Mouse (Mus musculus) forebrain, embryonic 16.5 days (tissue): ENCODE results near the gene Pafah2. TPM values are rescaled to one million over a fixed set of nuclear protein-coding genes. Genes with fewer than 3 reads are reported as not detected.
A peak's percentile ranks its signal among the peaks of the same experiment; 100 is the strongest.

Experiments used
- ATAC-seq: fragments of 200-750 bp; cut with Nextera tagmentation; 2 replicates; pipeline ENCODE4 v1.8.0; 2017; ENCODE audit warnings: mild to moderate bottlenecking, moderate library complexity
- H3K27ac ChIP-seq: fragments of 300-500 bp; sonication (generic); 2 replicates; pipeline ENCODE4 v1.5.1; 2014; ENCODE audit warnings: low read length, control low read depth
- H3K27me3 ChIP-seq: fragments of 300-500 bp; sonication (generic); replicated peaks from 2 replicates; pipeline ENCODE4 v1.6.1; 2014; ENCODE audit warnings: low read length; ENCODE audit not compliant: control insufficient read depth, insufficient read depth
- H3K36me3 ChIP-seq: fragments of 300-500 bp; sonication (generic); 2 replicates; pipeline ENCODE4 v1.6.1; 2014; ENCODE audit not compliant: control insufficient read depth, insufficient read depth
- H3K4me1 ChIP-seq: fragments of 300-500 bp; sonication (generic); replicated peaks from 2 replicates; pipeline ENCODE4 v1.6.1; 2014; ENCODE audit warnings: low read length; ENCODE audit not compliant: control insufficient read depth, insufficient read depth
- H3K4me2 ChIP-seq: fragments of 300-500 bp; sonication (generic); 2 replicates; pipeline ENCODE4 v1.6.1; 2014; ENCODE audit warnings: mild to moderate bottlenecking, low read length, control low read depth
- H3K4me3 ChIP-seq: fragments of 300-500 bp; sonication (generic); replicated peaks from 2 replicates; pipeline ENCODE4 v1.5.1; 2014; ENCODE audit warnings: mild to moderate bottlenecking, low read length, control low read depth
- H3K9ac ChIP-seq: fragments of 300-500 bp; sonication (generic); replicated peaks from 2 replicates; pipeline ENCODE4 v1.6.1; 2014; ENCODE audit warnings: low read depth, low read length, control low read depth
- H3K9me3 ChIP-seq: fragments of 300-500 bp; sonication (generic); 2 replicates; pipeline ENCODE4 v1.6.1; 2016; ENCODE audit warnings: low read length; ENCODE audit not compliant: control insufficient read depth
- WGBS: fragments of 180-500 bp; shearing (Covaris S2); extraction: QIAGEN DNeasy Blood & Tissue Kit; methylation state at CpG from one replicate; pipeline ENCODE4 v1.1.7; 2014; 5-methylcytosine and 5-hydroxymethylcytosine counted together
- polyA plus RNA-seq: library from polyadenylated mRNA; unstranded; fragments of >200 nt; fragmentation: Nextera tagmentation; extraction: Ambion mirVana; gene quantifications from 2 replicates; pipeline ENCODE4 v1.2.1, GENCODE M21; 2015

The Pafah2 gene
- polyA plus RNA-seq, 1 experiment from 2014 or later: 9.3 TPM

- H3K4me1 ChIP-seq: 0 out of 2 replicates have a peak, but pooled peaks cover 3% of the 10 kb centered on the region
- no peaks in the 10 kb centered on the region for H3K36me3 ChIP-seq
- no peaks in the 10 kb centered on the region for H3K9me3 ChIP-seq
- ATAC-seq: no peak
- H3K9ac ChIP-seq: no peak overlapping the region
- H3K27me3 ChIP-seq: no peaks in the 10 kb centered on the region
- H3K27ac ChIP-seq: no peak overlapping the region
- H3K4me2 ChIP-seq: no peak overlapping the region
- no peak overlapping the region for H3K4me3 ChIP-seq
- WGBS: 10% methylated on average over 5 of the region's 5 CpGs
Measured at GRCm38 (mm10) chr4:134388397-134388796, 7.7 kb upstream of the Pafah2 start.

- Histone ChIP-seq H3K4me1 (peaks cover 9% of the 10 kb centered on the region; the same call in 1 of the 2 replicates), H3K36me3 (no peaks in the 10 kb centered on the region), H3K4me2 (no peak overlapping the region), H3K9ac (no peak overlapping the region), H3K4me3 (no peak overlapping the region), H3K27ac (no peak overlapping the region), H3K9me3 (no peaks in the 10 kb centered on the region), H3K27me3 (no peaks in the 10 kb centered on the region)
- WGBS: 86% methylated on average over 1 of the region's 1 CpGs
- no peak for ATAC-seq
Measured at GRCm38 (mm10) chr4:134391636-134392035, 4.5 kb upstream of the Pafah2 start.

- H3K36me3 ChIP-seq: no peaks in the 10 kb centered on the region
- H3K27me3 ChIP-seq: no peaks in the 10 kb centered on the region
- H3K4me1 ChIP-seq: peaks cover 15% of the 10 kb centered on the region
- WGBS: 11% methylated on average over 8 of the region's 8 CpGs
- H3K9ac ChIP-seq: no peak overlapping the region
- no peak overlapping the region for H3K4me3 ChIP-seq
- H3K4me2 ChIP-seq: no peak overlapping the region
- no peak for ATAC-seq
- no peaks in the 10 kb centered on the region for H3K9me3 ChIP-seq
- no peak overlapping the region for H3K27ac ChIP-seq
Measured at GRCm38 (mm10) chr4:134392595-134392994, 3.5 kb upstream of the Pafah2 start.

GRCm38 (mm10) chr4:134393026-134393425 lies 3.1 kb upstream of the Pafah2 start:
- Histone ChIP-seq H3K9me3 (no peaks in the 10 kb centered on the region), H3K36me3 (no peaks in the 10 kb centered on the region), H3K9ac (no peak overlapping the region), H3K4me3 (no peak overlapping the region), H3K4me1 (peaks cover 18% of the 10 kb centered on the region), H3K4me2 (no peak overlapping the region), H3K27ac (no peak overlapping the region), H3K27me3 (no peaks in the 10 kb centered on the region)
- no peak for ATAC-seq
- 18% methylated on average over 12 of the region's 12 CpGs for WGBS

- H3K27me3 ChIP-seq: no peaks in the 10 kb centered on the region
- no peak overlapping the region for H3K9ac ChIP-seq
- H3K4me1 ChIP-seq: peaks cover 25% of the 10 kb centered on the region
- no peaks in the 10 kb centered on the region for H3K36me3 ChIP-seq
- H3K4me3 ChIP-seq: no peak overlapping the region
- no peak overlapping the region for H3K27ac ChIP-seq
- no peak for ATAC-seq
- 95% methylated on average over 7 of the region's 7 CpGs for WGBS
- no peaks in the 10 kb centered on the region for H3K9me3 ChIP-seq
- no peak overlapping the region for H3K4me2 ChIP-seq
Measured at GRCm38 (mm10) chr4:134395142-134395541, 978 bp upstream of the Pafah2 start.

GRCm38 (mm10) chr4:134397121-134397520 lies 1.0 kb downstream of the Pafah2 start:
- peaks cover 36% of the 10 kb centered on the region for H3K4me1 ChIP-seq
- 0 out of 2 replicates have a peak overlapping the region, but pooled peaks have one; percentile 42 for H3K27ac ChIP-seq
- 18% methylated on average over 7 of the region's 7 CpGs for WGBS
- no peaks in the 10 kb centered on the region for H3K27me3 ChIP-seq
- peak overlapping the region; percentile 43 for H3K9ac ChIP-seq
- H3K9me3 ChIP-seq: no peaks in the 10 kb centered on the region
- no peak for ATAC-seq
- no peak overlapping the region for H3K4me3 ChIP-seq
- peak overlapping the region; percentile 72 for H3K4me2 ChIP-seq
- H3K36me3 ChIP-seq: no peaks in the 10 kb centered on the region

- H3K4me2 ChIP-seq: no peak overlapping the region
- H3K36me3 ChIP-seq: no peaks in the 10 kb centered on the region
- H3K27me3 ChIP-seq: no peaks in the 10 kb centered on the region
- H3K4me3 ChIP-seq: no peak overlapping the region
- H3K4me1 ChIP-seq: peaks cover 33% of the 10 kb centered on the region
- no peak overlapping the region for H3K9ac ChIP-seq
- ATAC-seq: no peak
- WGBS: 86% methylated on average over 9 of the region's 9 CpGs
- H3K27ac ChIP-seq: no peak overlapping the region
- no peaks in the 10 kb centered on the region for H3K9me3 ChIP-seq
Measured at GRCm38 (mm10) chr4:134397732-134398131, 1.6 kb downstream of the Pafah2 start.

- no peaks in the 10 kb centered on the region for H3K27me3 ChIP-seq
- peak overlapping the region; percentile 61 for H3K4me2 ChIP-seq
- WGBS: 3% methylated on average over 5 of the region's 5 CpGs
- no peaks in the 10 kb centered on the region for H3K36me3 ChIP-seq
- H3K4me3 ChIP-seq: peak overlapping the region; percentile 41
- H3K4me1 ChIP-seq: peaks cover 31% of the 10 kb centered on the region
- H3K27ac ChIP-seq: peak overlapping the region; percentile 9
- H3K9ac ChIP-seq: peak overlapping the region; percentile 49
- no peak for ATAC-seq
- no peaks in the 10 kb centered on the region for H3K9me3 ChIP-seq
Measured at GRCm38 (mm10) chr4:134400206-134400605, 4.1 kb downstream of the Pafah2 start.

GRCm38 (mm10) chr4:134401181-134401661 lies 5.1 kb downstream of the Pafah2 start:
- no peaks in the 10 kb centered on the region for H3K9me3 ChIP-seq
- no peaks in the 10 kb centered on the region for H3K27me3 ChIP-seq
- peak overlapping the region; percentile 74 for H3K27ac ChIP-seq
- 10% methylated on average over 19 of the region's 19 CpGs for WGBS
- no peaks in the 10 kb centered on the region for H3K36me3 ChIP-seq
- peak; percentile 78 for ATAC-seq
- peak overlapping the region; percentile 61 for H3K4me2 ChIP-seq
- H3K4me1 ChIP-seq: peaks cover 31% of the 10 kb centered on the region
- H3K9ac ChIP-seq: peak overlapping the region; percentile 48
- H3K4me3 ChIP-seq: peak overlapping the region; percentile 41
